Mouse (Mus musculus) limb, embryonic 12.5 days (tissue): ENCODE measurements around the gene Gm12845. TPM values are rescaled to one million over a fixed set of nuclear protein-coding genes. Genes with fewer than 3 reads are reported as not detected.
"Not testable (repeated sequence)": the region's sequence is repeated elsewhere in the genome, so short reads cannot be mapped to it uniquely, and the experiment has no call there.

Experiments used
- ATAC-seq: fragments of 200-750 bp; cut with Nextera tagmentation; 2 replicates; pipeline ENCODE4 v1.8.0; 2017; ENCODE audit warnings: low read depth, moderate TSS enrichment; ENCODE audit not compliant: insufficient number of reproducible peaks, insufficient read depth, low FRiP score, low TSS enrichment
- H3K27ac ChIP-seq: fragments of 300-500 bp; sonication (generic); 2 replicates; pipeline ENCODE4 v1.5.1; 2016; ENCODE audit warnings: mild to moderate bottlenecking, moderate library complexity
- H3K27me3 ChIP-seq: fragments of 300-500 bp; sonication (generic); 2 replicates; pipeline ENCODE4 v1.6.1; 2016; ENCODE audit warnings: mild to moderate bottlenecking, moderate library complexity
- H3K36me3 ChIP-seq: fragments of 300-500 bp; sonication (generic); 2 replicates; pipeline ENCODE4 v1.6.1; 2016; ENCODE audit warnings: mild to moderate bottlenecking, moderate library complexity
- H3K4me1 ChIP-seq: fragments of 300-500 bp; sonication (generic); replicated peaks from 2 replicates; pipeline ENCODE4 v1.6.1; 2016
- H3K4me2 ChIP-seq: fragments of 300-500 bp; sonication (generic); 2 replicates; pipeline ENCODE4 v1.6.1; 2016; ENCODE audit warnings: mild to moderate bottlenecking, moderate library complexity
- H3K4me3 ChIP-seq: fragments of 300-500 bp; sonication (generic); replicated peaks from 2 replicates; pipeline ENCODE4 v1.5.1; 2016; ENCODE audit warnings: mild to moderate bottlenecking
- H3K9ac ChIP-seq: fragments of 300-500 bp; sonication (generic); replicated peaks from 2 replicates; pipeline ENCODE4 v1.6.1; 2016; ENCODE audit warnings: mild to moderate bottlenecking, moderate library complexity
- H3K9me3 ChIP-seq: fragments of 300-500 bp; sonication (generic); 2 replicates; pipeline ENCODE4 v1.6.1; 2016; ENCODE audit warnings: mild to moderate bottlenecking, moderate library complexity
- WGBS: fragments of 180-500 bp; shearing (Covaris S2); methylation state at CpG from one replicate; pipeline ENCODE4 v1.1.7; 2016; 5-methylcytosine and 5-hydroxymethylcytosine counted together
- polyA plus RNA-seq: library from polyadenylated mRNA; unstranded; fragments of >200 nt; fragmentation: Nextera tagmentation; extraction: Ambion mirVana; gene quantifications from 2 replicates; pipeline ENCODE4 v1.2.1, GENCODE M21; 2016

The Gm12845 gene
- polyA plus RNA-seq, 1 experiment from 2014 or later = not detected

GRCm38 (mm10) chr4:117713303-117714098 lies 10.7 kb upstream of the Gm12845 start:
- no peak for ATAC-seq
- H3K4me1 ChIP-seq = no peaks in the 10 kb centered on the region
- no peak overlapping the region for H3K4me3 ChIP-seq
- no peak overlapping the region for H3K27ac ChIP-seq
- H3K9me3 ChIP-seq = no peaks in the 10 kb centered on the region
- 78% methylated on average over 6 of the region's 6 CpGs for WGBS
- H3K36me3 ChIP-seq = no peaks in the 10 kb centered on the region
- H3K27me3 ChIP-seq = no peaks in the 10 kb centered on the region; the same call in 1 of the 2 replicates
- H3K9ac ChIP-seq = no peak overlapping the region
- H3K4me2 ChIP-seq = no peak overlapping the region

- no peak overlapping the region for H3K4me2 ChIP-seq
- WGBS = 79% methylated on average over 3 of the region's 3 CpGs
- H3K27me3 ChIP-seq = peaks cover 3% of the 10 kb centered on the region; the same call in 1 of the 2 replicates
- no peaks in the 10 kb centered on the region for H3K4me1 ChIP-seq
- no peak overlapping the region for H3K27ac ChIP-seq
- no peak overlapping the region for H3K4me3 ChIP-seq
- no peaks in the 10 kb centered on the region for H3K36me3 ChIP-seq
- ATAC-seq = no peak
- no peaks in the 10 kb centered on the region for H3K9me3 ChIP-seq
- H3K9ac ChIP-seq = no peak overlapping the region
These were observed 7.7 kb downstream of the Gm12845 start for GRCm38 (mm10) chr4:117731926-117732325.

DNA sequence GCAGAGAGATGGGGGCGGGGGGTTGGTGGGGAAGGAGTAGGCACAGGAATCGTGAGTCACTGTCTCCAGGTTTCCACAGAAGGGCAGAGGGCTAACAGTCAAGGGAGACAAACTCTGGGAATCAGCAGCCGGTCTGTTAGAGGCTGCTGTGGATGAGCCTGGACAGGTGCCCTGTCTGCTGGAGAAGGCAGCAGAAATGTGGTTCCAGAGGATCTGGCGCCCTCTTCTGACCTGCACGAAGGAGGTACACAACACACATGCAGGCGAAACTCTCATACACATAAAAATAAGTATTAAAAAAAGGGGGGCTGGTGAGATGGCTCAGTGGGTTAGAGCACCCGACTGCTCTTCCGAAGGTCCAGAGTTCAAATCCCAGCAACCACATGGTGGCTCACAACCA lies 13.3 kb downstream of the Gm12845 start:
- Histone ChIP-seq H3K9me3 (no peaks in the 10 kb centered on the region), H3K4me1 (no peaks in the 10 kb centered on the region), H3K4me3 (no peak overlapping the region), H3K36me3 (no peaks in the 10 kb centered on the region), H3K27ac (no peak overlapping the region), H3K4me2 (no peak overlapping the region), H3K27me3 (no peaks in the 10 kb centered on the region), H3K9ac (no peak overlapping the region)
- no peak for ATAC-seq
- WGBS = 42% methylated on average over 8 of the region's 8 CpGs

- not testable (repeated sequence) for H3K27me3 ChIP-seq, H3K36me3 ChIP-seq
- WGBS = 77% methylated on average over 5 of the region's 5 CpGs
These were observed 28.3 kb downstream of the Gm12845 start for GRCm38 (mm10) chr4:117752469-117752868.

DNA sequence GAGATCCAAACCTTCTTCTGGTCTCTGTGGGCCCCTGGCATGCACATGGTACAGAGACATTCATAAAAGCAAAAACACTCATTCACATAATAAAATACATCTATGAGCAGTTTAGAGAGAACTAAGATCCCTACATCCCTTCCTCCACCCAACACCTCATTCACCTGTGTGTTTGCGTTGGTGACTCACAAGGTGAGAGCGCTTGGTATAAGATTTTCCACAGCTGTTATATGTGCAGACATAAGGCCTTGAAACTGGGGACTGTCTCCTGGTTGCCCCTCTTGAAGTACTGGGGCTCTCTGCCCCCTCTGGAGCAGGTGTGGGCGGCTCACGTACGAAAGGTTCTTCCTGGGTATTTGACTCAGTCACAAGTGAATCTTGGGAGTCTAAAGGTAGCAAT lies 35.9 kb downstream of the Gm12845 start:
- no peaks in the 10 kb centered on the region for H3K27me3 ChIP-seq
- no peak overlapping the region for H3K4me3 ChIP-seq
- H3K27ac ChIP-seq = no peak overlapping the region
- no peaks in the 10 kb centered on the region for H3K9me3 ChIP-seq
- no peaks in the 10 kb centered on the region for H3K4me1 ChIP-seq
- H3K4me2 ChIP-seq = no peak overlapping the region
- 93% methylated on average over 5 of the region's 5 CpGs for WGBS
- no peaks in the 10 kb centered on the region for H3K36me3 ChIP-seq
- H3K9ac ChIP-seq = no peak overlapping the region
- ATAC-seq = no peak

More at GRCm38 (mm10) chr4:117752469-117752868, 28.3 kb downstream of the Gm12845 start:
- ATAC-seq, H3K27ac ChIP-seq, H3K4me2 ChIP-seq, H3K4me1 ChIP-seq, H3K4me3 ChIP-seq, H3K9me3 ChIP-seq, H3K9ac ChIP-seq: not testable (repeated sequence)

GRCm38 (mm10) chr4:117765416-117765815 lies 41.2 kb downstream of the Gm12845 start, which contains the start of gene Klf17:
Gene Klf17 (minus strand): TSS chr4:117765648.
- 67% methylated on average over 12 of the region's 12 CpGs for WGBS

GRCm38 (mm10) chr4:117770935-117771334 lies 46.7 kb downstream of the Gm12845 start:
- WGBS = 23% methylated on average over 5 of the region's 5 CpGs
- no peak overlapping the region for H3K4me2 ChIP-seq

More at GRCm38 (mm10) chr4:117765416-117765815, 41.2 kb downstream of the Gm12845 start, which contains the start of gene Klf17:
- Histone ChIP-seq H3K36me3 (no peaks in the 10 kb centered on the region), H3K27me3 (no peaks in the 10 kb centered on the region), H3K9me3 (no peaks in the 10 kb centered on the region), H3K4me2 (no peak within 1 kb of the TSS), H3K27ac (no peak within 1 kb of the TSS), H3K4me1 (no peaks in the 10 kb centered on the region), H3K9ac (no peak within 1 kb of the TSS), H3K4me3 (no peak within 1 kb of the TSS)
- ATAC-seq = no peak

GRCm38 (mm10) chr4:117772960-117773359 lies 48.7 kb downstream of the Gm12845 start:
- Histone ChIP-seq H3K4me3 (no peak overlapping the region), H3K27me3 (no peaks in the 10 kb centered on the region), H3K4me2 (no peak overlapping the region), H3K36me3 (no peaks in the 10 kb centered on the region), H3K27ac (no peak overlapping the region), H3K9ac (no peak overlapping the region), H3K4me1 (no peaks in the 10 kb centered on the region), H3K9me3 (no peaks in the 10 kb centered on the region)
- WGBS = 61% methylated on average over 9 of the region's 9 CpGs
- ATAC-seq = no peak

More at GRCm38 (mm10) chr4:117770935-117771334, 46.7 kb downstream of the Gm12845 start:
- Histone ChIP-seq H3K4me1 (no peaks in the 10 kb centered on the region), H3K4me3 (no peak overlapping the region), H3K36me3 (no peaks in the 10 kb centered on the region), H3K27me3 (no peaks in the 10 kb centered on the region), H3K27ac (no peak overlapping the region), H3K9ac (no peak overlapping the region), H3K9me3 (no peaks in the 10 kb centered on the region)
- no peak for ATAC-seq

Other genes with a start within 250 kb of the Gm12845 start
- gene Rnf220, start 227.4 kb upstream of the Gm12845 start, polyA plus RNA-seq = 112 and 119 TPM in 2 replicates
- gene Eri3, start 174.0 kb upstream of the Gm12845 start, polyA plus RNA-seq = 161 and 166 TPM in 2 replicates
- 87.0 and 87.5 TPM in 2 replicates for gene Dmap1, start 42.1 kb upstream of the Gm12845 start, polyA plus RNA-seq
- not detected in 2 replicates for gene Klf17, start 41.2 kb downstream of the Gm12845 start, polyA plus RNA-seq
- 14.7 and 16.5 TPM in 2 replicates for gene Slc6a9, start 110.1 kb downstream of the Gm12845 start, polyA plus RNA-seq
- 2.2 and 2.7 TPM in 2 replicates for gene Ccdc24, start 148.1 kb downstream of the Gm12845 start, polyA plus RNA-seq
- 36.4 and 39.8 TPM in 2 replicates for gene B4galt2, start 159.1 kb downstream of the Gm12845 start, polyA plus RNA-seq
- 160 and 175 TPM in 2 replicates for gene Atp6v0b, start 162.9 kb downstream of the Gm12845 start, polyA plus RNA-seq
- 18.3 and 18.8 TPM in 2 replicates for gene Dph2, start 167.6 kb downstream of the Gm12845 start, polyA plus RNA-seq
- 40.3 and 48.1 TPM in 2 replicates for gene Ipo13, start 190.6 kb downstream of the Gm12845 start, polyA plus RNA-seq
- 16.4 and 16.8 TPM in 2 replicates for gene Artn, start 205.4 kb downstream of the Gm12845 start, polyA plus RNA-seq